Mouse (Mus musculus) adrenal gland, adult (tissue): Measurements from ENCODE around the gene Gm21970.
A peak's percentile ranks its signal among the peaks of the same experiment; 100 is the strongest.

ENCODE experiments used
- DNase-seq, 2 experiments: peaks; one replicate each; pipeline ENCODE4 v3.0.0; 2022 to 2023; ENCODE audit warnings: low spot score in 1 of 2; ENCODE audit not compliant: inconsistent age in 2 of 2

Gm21970 gene

DNA sequence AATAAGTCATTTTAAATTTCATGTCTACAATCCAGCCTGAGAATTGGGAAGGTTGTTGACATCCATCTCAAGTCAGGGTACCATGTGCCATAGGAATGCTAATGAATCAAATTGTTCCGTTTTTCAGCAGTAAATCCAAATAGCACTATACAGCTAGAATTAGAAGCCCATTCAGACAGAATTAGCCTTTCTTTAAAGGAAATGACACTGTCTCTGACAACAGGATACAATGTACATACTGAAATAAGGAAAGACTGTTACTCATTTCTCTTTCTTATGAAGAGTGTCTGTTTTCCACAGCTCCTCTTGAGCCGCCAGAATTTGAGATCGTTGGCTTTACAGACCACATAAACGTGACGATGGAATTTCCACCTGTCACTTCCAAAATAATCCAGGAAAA lies at the start of gene Gm21970:
Gm21970 (plus strand) TSS at position 301 of the 400 bp plus-strand sequence.
- DNase-seq = no peak

DNA sequence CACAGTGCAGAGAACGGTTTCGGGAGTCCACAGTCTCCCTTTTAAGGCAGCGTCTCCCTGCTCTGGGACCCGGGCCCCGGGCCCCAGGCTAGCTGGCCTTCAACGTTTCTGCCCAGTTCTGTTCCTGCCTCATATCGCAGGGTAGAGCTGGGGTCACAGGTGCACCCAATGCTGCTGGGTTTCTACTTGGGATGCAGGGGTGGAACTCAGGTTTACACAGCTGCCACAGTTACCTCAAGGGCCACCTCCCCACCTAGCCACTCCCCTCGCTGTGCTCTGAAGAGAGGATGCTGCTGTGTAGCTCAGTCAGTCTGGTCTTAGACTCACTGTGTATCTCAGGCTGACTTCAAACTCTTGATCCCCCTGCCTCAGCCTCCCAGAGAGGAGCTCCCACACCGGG lies 45.0 kb upstream of the Gm21970 start:
- no peak for DNase-seq

DNA sequence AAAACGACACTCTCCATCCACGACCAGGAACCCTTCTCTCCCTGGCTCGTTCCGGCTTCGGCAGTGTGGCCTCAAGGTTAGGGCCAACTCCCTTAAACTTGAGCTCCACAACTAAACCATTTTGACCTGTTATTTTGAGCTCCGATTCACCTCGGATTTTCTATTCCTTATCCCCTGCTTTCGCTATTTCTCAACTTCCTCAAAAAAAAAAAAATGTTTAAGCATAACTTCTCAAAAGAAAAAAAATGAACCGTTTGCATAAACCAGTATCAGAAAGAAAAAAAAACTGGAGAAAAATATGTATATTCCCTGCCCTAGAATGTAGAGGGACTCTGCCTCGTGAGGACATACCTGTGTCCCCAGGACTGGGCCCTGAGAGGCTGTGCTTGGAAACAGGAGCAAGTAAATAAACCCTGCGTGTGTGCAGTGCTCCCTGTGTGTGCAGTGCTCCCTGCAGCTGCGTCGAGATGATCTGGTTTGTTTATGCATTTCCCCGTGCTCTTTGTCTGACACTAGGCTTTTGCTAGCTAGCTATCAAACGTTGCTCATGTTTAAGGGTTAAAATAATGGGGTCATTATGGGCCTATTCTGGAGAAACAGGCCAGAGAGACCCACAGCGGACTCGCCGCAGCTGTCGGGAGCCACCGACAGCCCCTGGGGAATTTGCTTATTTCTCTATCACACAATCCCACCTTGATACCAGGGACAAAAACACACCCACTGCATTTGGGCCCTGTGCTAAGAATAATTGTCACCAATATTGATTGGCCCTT lies 43.8 kb upstream of the Gm21970 start:
- no peak for DNase-seq

DNA sequence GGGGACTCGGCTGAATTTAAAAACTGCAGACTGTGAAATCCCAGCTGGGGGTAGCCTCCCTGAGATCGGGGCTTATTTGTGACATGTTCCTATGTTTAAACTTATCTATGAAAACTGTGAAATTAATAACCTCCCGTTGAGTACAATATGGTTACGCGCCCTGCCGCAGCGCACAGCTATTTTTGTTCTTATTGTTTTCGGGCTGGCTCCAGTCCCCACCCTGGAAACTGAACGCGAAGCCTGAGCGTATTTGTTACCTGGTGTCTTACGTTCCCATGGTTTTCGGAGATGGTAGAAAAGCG lies 43.3 kb upstream of the Gm21970 start:
- no peak for DNase-seq

DNA sequence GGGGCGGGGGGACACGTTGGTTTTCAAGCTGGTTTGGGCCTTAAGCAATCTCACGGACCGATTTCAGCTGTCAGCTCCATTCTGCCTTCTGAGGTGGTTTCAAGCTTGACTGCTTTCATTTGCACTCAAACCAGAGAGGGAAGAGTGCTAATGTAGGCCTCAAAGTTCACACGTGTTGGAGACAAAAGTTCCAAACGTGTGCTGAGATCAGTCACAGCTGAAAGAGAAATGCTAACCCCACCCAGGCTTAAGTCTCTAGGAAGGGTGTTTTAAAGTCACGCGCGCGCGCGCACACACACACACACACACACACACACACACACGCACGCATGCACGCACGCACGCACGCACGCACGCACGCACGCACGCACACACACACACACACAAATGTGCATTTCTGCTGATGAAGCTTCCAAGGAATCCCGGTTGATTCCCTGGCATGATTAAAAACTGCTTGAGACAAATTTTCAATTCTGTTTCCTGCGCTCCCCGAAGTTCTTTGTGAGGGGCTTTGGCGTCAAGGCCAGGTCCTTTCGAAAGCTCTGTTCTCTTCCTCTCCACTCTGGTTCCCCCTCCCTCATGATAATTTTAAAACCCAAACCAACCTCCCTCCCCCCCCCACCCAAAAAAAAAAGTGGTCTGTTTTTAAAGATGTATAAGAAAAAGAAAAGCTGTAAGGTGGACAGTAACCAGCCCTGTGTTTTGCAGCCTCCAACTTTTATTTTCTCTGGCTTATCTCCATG lies 42.8 kb upstream of the Gm21970 start:
- peak; percentile 33 to 57 for DNase-seq

DNA sequence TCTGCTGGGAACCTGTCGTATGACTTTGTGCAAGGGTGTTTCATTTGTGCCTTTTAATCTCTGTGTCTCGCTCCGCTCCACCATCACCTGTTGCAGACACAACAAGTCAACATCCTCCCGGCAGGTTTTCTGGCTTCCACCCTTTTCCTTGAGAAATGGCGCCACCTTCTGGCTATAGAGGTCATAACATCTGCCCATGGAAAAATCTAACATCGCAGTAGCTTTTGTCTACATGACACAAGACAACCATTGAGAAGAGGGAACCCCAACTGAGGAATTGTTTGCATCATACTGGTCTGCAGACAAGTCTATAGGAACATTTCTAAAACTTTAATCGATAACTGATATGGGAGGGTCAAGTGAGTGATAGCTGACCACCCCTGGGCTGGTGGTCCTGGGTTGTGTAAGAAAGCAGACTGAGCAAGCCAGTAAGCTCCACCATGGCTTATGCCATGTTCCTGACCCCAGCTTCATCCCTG lies 39.4 kb upstream of the Gm21970 start:
- peak; percentile 72 to 93 for DNase-seq

DNA sequence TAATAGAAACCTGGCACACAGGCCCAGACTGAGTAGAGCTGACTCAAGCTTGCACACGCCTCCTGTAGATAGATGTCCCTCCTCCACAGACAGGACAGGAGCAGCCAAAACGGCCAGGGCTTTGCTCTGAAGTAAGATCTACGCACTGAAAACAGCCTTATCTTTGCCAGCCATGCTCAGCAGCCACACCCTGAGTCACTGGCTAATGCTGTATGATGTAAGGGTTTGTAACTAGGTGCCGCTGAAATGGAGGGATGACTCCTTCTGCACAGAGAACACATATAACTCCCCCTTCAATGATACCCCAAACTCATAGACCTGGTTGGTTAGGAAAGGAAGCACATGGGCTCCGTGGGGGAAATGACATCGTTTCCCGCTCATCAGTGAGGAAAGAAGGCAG lies 38.8 kb upstream of the Gm21970 start:
- DNase-seq = peak; percentile 48 to 72

DNA sequence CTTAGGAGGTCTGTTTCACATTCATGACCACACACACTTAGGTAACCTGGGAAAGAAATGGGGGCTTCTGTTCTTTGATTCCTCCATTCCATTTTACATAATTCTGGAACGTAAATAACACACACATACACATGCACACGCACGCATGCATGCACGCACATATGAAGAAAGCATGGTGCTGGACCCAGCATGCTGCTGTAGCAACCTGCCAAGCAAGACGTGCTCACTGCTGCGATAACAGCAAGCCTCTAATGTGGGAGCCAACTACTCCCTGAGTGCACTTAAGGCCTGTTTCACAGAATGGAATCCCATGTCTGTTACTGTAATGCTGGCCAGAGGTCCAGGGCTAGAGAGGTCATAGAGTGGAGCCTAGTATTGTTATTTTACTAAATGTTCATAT lies 38.3 kb upstream of the Gm21970 start:
- DNase-seq = no peak

DNA sequence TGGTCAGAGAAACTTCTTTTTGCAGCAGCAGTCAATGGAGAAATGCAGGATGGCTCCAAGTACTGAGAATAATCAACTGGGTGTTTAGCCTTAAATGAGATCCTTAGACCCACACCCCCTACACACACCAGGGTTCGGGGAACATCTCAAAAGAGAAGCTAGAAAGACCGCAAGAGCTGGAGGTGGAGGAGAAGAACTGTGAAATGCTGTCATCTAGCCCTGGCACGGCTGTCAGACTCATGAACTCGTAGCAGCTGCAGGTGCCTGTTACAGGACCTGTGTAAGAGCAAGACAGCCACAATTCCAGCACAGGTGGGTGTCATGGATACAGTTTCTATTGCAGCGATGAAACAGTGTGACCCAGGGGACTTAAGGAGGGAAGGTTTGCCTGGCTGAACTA lies 37.9 kb upstream of the Gm21970 start:
- DNase-seq = peak in 1 of 2 experiments; percentile 43

DNA sequence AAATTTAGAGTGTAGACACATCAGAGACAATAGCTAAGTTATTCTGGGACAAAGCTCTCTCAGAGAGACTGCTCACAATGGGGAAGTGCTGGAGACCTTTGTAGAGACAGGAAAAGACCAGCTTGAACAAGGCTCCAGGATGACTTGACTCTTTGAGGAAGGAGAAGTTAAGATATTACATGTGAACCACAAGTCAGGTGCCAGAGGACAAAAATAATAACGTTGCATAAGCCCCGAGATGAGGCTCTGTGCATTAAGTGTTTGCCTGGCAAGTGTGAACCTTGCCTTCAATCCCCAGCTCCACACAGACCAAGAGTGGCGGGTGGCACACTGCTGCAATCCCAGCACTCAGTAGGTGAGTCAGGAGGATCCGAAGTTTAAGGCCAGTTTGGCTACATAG lies 36.9 kb upstream of the Gm21970 start:
- DNase-seq = peak in 1 of 2 experiments; percentile 48

DNA sequence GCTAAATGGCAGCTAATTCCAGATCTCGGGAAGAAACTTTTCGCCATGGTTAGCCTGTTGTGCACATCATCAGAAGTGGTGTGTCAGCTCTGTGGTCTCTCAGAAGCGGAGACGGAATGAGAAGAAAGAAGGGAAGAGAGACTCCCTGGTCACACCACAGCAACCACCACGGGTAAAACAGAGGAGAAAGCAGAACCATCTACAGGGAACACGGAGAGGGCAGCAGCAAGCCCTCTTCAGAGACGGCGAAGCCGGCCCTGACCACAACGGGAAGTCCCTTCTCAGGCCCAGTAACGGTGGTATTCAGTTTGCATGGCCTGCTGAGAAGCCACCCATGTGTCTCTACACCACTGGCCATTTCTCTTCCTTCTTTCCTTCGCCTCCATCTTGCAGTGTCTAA lies 36.4 kb upstream of the Gm21970 start:
- DNase-seq = peak; percentile 51 to 68

DNA sequence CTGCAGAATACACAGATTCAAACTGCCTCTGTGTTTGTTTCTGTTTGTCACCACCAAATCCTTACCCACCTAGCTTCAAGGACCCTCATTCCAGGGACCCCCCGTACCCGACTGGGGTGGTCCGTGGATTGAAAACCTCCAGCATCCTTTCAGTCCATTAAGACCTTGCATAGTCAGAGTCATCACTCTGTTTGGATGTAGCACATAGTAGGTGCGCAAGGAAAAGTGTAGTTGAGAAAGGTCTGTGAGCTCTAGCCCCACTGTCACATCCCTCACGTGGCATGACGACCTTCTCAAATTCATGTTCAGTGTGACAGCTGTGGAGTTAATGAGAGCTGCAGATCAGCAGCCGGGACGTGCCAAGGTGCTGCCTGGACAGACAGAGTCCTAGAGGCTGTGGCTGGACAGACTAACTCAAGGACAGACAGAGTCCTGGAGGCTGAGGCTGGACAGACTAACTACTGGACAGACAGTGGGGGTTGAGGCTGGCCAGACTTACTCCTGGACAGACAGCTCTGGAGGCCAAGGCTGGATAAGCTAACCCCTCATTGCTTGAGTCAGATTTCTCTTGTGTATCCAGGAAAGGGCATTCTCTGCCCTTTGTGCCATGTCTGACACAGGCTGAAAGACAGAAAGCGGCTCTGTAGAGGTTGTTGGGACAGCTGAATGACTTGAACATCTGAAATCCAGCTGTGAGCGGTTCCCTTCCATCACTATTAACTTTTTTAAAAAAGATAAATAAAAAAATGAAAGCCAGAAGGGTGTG lies 34.6 kb upstream of the Gm21970 start:
- peak; percentile 77 to 90 for DNase-seq

DNA sequence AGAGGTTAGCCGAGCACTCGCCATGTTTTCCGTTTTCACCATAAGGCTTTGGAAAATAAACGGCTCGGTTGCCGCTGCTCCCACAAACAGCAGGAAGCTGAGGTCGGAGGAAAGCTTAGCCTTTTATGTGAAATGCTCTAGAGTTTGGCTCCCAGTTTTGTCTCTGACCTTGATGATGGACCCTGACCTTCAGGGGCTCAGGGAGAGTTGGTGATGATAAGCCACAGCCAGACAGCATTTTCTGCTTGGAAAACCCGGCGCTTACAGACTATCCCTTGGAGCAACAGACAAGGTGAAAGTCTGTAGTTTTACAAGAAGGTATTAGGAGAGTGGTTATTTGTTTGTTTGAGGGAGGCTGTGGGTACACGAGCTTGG lies 34.0 kb upstream of the Gm21970 start:
- DNase-seq = peak; percentile 83 to 94

DNA sequence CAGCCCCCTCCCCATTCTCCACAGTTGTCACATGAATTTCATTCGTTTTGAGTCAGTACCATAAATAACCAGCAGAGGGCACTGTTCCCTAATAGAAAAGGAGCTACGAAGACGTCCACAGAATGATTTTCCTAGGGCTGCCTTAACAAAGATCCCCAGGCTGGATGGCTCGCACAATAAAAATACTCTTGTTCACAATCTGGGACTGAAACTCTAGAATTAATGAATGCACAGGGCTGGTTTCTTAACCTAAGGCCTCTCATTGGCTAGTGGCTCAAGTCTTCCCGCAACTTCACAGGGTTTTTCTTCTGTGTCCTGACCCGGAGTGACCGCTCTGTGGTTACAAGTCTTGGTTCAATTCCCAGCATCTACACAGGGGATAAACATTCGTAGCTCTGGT lies 33.0 kb upstream of the Gm21970 start:
- DNase-seq = peak; percentile 54 to 93

DNA sequence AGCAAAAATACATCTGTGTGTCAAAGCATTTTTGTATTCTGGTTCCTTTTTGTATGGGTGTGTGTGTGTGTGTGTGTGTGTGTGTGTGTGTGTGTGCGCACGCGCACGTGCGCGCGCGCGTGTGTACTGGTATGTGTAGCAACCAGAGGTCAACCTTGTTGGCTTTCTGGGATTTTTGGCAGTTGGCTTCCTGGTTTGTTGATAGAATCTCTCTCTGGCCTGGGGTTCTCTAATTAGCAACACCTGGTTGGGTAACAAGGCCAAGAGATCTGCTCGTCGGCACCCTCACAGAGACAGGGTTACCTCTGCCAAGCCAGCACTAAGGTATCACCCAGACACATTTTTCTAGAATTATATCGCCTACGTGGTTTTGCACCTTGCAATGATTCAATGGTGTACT lies 32.0 kb upstream of the Gm21970 start:
- no peak for DNase-seq

DNA sequence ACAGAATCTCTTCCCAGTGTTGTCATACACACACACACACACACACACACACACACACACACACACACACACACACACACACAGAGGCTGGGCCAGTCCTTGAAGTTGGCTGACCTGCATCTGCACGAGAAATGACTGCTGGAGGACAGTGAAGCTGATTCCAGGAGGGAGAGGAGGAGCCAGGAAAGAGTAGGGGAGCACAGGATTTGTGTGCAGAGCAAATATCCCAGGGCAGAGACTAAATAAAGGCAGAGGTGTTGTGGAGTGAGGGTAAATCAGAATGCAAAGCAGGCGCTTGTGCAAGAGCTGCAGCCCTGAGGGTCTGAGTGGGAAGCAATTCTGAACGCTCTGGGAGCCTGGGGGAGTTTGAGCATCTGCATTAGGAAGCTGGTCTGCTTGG lies 31.4 kb upstream of the Gm21970 start:
- no peak for DNase-seq

DNA sequence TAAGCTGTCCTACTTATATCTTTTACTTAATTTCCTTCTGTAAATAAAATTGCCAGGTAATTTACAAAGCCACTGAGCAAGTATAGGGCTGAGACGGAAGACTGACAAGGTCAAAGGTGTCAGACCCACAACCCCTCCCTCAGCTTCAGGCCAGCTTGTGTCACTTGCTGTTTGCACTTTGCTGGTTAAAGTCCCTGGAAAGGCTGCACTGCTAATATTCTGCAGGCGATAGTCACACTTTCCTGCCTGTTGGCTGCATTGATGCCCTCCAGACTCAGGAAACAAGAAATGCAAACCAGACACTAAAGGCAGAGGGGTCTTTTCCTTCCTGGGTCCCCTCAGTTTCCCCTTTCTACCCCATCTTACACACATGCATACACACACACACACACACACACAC lies 29.5 kb upstream of the Gm21970 start:
- DNase-seq = no peak

DNA sequence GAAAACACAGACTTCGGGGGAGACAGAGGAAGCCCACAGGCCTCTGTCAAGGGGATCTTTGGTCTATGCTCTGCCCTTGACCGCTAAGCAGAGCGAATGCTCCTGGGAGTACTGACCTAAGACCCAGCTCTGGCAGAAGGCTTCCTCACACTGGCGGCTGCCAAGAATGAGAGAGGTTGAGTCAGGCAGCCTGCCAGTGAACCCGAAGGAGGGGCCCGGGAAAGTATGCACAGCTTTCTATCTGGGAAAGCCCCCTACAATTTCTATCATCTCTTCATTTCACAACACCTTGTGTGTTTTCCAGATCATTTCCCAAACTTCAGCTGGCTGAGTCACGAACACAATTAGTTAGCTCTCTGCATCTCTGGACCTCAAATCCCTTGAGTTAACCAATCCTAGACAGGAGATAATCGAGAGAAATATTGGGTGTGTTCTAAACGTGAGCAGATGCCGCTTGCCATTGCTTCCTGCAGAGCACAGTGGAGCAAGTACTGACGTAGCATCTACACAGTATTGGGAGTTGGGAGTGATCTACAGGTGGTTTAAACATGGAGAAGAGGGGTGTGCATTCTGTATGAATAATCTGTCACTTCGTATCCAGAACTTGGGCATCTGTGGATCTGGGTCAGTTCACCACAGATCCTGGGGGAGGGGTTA lies 28.8 kb upstream of the Gm21970 start:
- DNase-seq = peak; percentile 71 to 90

DNA sequence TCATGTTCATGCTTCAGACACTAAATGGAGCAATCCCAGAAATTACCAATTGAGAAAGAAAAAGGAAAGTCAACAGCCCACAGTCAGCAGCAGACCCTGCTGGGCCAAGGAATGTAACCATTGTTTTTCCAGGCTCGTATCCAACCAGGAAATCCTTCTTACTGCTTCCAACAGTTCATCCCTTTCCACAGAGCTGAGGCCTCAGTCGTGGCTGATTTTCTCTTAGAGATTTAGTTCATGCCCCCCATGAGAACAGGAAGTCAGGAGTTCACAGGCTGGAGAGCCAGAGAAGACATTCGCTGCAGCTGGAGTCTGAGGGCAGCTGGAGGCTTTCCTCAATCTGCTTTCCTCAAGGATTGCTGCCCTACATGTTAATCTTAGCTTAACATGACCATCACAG lies 28.0 kb upstream of the Gm21970 start:
- DNase-seq = peak in 1 of 2 experiments; percentile 77

DNA sequence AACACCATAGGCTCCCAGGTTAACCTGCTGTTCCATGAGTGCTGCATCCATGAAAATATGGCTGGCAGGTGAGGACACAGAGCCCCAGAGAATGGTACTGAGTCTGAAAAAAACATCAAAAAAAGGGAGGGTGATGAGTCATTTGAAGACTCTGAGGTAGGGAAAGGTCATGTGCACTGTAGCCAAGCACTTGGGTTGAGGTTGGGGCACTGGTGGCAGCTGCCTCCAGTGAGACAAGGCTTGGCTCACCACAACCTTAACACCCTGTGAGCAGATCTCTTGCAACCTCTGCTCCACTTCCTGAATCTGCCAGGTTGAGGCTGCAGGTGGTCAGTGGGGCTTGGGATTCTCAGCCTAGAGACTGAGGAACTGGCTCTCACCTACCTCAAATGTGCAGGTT lies 25.0 kb upstream of the Gm21970 start:
- DNase-seq = peak in 1 of 2 experiments; percentile 68

DNA sequence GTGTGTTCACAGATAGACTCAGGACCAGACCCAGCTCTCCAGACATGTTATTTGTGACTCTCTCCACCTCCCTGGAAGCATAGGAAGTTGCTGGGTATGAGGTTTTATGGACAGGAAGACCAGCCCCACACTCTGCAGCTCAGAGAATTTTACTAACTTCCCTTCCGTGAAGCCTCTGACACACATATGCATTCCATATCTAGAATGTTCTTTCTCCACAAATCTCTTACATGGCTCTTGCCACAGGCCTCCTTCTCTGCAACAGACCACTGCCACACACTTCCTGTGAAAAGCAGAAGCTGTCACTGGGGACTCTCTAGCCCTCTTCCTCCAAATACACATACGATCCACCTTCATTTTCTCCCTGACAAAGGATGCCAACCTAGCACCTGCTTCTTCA lies 24.5 kb upstream of the Gm21970 start:
- DNase-seq = peak in 1 of 2 experiments; percentile 35
